Mouse (Mus musculus) heart, postnatal 25 days (tissue): ENCODE data around the gene Abhd16b. TPM values are rescaled to one million over a fixed set of nuclear protein-coding genes. Genes with fewer than 3 reads are reported as not detected.

Experiments
- DNase-seq: peaks from one replicate; pipeline ENCODE4 v3.0.0; 2022; ENCODE audit warnings: low spot score
- intact Hi-C: fragments of 180-260 bp; cut with DNase I; formaldehyde crosslinking; loops from one replicate; pipeline ENCODE4 v1.15.1; 2025
- total RNA-seq, 2 experiments: library from RNA; stranded (reverse); gene quantifications; 2 replicates each; pipeline ENCODE4 v1.2.3; 2021

The Abhd16b gene
- not detected for total RNA-seq

- intact Hi-C loops, result no loop called here
- no peak for DNase-seq
Observed at GRCm38 (mm10) chr2:181493156-181493927, at the start of gene Abhd16b. Abhd16b (plus strand) TSS chr2:181493206.

DNA sequence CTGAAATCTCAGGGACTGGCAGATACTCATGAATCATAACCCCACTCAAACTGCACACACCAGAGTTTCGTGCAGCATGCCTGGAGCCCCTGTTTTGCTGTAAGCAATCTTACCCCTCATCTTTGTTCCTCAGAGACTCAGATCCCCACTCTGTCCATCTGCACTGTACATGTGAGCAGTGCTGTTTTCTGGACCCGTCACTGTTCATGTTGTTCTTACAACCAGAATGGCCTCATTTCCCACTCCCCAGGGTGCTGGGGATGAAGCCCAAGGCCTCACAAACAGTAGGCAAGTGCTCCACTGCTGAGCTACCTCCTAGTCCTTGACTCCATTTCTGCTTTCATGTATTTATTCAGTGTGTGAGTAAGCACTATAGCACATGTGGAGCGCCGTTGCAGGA lies 40.8 kb upstream of the Abhd16b start:
- intact Hi-C loops, result loop anchor here (5.0 kb wide), 1 partner anchor 35 kb away; no protein-coding TSS in a partner anchor

DNA sequence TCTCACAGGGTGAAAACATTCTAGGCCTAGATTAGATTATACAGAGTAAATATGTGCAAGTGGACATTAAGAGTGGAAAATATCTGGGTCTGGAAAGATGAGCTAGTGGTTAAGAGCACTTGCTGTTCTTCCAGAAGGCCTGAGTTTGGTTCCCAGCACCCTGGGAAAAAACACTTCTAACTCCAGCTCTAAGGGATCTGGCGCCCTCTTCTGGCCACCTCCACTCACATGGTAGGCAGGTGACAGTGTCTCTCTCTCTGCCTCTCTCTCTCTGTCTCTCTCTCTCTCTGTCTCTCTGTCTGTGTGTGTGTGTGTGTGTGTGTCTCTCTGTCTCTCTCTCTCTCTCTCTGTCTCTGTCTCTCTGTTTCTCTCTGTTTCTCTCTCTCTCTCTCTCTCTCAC lies 39.7 kb upstream of the Abhd16b start:
- no peak for DNase-seq
- intact Hi-C loops, result loop anchor here (5.0 kb wide), 1 partner anchor 36 kb away; no protein-coding TSS in a partner anchor

More for the DNA sequence above, 40.8 kb upstream of the Abhd16b start:
- no peak for DNase-seq

DNA sequence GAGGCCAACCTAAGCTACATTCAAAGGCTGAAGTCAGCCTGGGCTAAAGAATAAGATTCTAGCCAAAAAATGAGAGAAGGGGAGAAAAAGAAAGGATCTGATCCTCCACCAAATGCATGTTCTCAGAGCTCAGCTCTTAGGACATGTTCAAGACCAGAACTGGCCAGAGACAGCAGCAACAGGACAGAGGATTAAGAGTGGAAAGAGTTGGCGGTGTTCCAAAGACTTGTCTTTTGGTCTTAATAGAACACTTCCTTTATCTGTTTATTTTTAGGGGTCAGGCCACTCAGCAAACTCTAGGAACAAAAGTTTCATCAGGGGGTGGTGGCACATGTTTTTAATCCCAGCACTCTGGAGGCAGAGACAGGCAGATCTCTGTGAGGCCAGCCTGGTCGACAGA lies 37.1 kb upstream of the Abhd16b start:
- no peak for DNase-seq
- intact Hi-C loops, result no loop called here

DNA sequence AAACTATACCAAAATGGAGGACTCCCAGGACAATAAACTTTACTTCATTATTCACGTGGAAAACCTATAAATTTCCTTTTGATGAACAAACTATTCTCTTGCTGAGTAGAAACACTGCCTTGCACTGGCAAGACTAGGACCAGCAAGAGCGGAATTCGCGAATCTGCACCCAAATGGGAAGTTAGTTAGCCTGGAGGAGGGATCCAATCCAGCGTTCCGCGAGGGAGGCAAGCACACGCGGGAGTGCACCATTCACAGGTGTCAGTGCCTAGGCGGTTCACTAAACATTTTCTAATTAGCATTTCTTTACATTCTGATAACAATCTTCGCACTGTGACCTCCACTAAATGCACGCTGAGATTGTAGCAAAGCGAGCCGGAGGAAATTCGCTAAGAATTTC lies 35.2 kb upstream of the Abhd16b start:
- intact Hi-C loops, result loop anchor here (2.0 kb wide), 1 partner anchor 37 kb away; no protein-coding TSS in a partner anchor
- DNase-seq, result no peak

DNA sequence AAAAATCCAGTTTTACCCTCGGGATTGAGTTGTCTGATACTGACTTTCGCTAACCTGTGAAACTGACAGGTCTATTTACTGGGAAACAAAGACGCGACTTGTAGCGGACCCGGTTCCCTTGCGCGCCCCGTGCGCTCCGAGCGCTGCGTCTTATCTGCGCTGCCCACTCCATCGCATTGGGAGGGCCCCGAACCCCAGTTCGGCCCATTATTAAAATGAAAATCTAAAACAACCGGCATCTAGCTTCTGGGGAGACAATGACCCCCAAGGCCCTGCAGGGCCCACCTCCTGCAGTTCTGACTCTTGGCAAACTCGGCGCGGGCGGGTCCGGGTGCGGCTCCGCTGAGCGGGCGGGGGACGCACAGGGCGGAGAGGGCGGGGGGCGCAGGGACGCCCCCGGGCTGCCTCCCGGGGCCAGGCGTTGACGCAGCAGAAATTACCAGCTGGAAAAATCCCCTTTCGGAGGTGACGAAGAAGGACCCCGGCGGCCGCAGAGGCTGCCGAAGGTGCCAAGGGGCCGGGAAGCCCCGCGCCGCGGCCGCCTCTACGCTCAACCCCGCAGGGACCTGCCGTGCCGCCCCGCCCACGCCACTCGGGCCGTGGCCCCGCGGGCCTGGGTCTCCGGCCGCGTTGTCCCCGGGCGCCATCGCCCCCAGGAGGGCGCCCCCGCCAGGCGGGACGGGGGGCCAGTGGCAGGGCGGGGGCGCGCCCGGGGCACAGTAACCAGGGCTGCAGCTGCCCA lies 34.4 kb upstream of the Abhd16b start:
- DNase-seq, result peak; percentile 28
- intact Hi-C loops, result loop anchor here (2.0 kb wide), 1 partner anchor 36 kb away; no protein-coding TSS in a partner anchor

DNA sequence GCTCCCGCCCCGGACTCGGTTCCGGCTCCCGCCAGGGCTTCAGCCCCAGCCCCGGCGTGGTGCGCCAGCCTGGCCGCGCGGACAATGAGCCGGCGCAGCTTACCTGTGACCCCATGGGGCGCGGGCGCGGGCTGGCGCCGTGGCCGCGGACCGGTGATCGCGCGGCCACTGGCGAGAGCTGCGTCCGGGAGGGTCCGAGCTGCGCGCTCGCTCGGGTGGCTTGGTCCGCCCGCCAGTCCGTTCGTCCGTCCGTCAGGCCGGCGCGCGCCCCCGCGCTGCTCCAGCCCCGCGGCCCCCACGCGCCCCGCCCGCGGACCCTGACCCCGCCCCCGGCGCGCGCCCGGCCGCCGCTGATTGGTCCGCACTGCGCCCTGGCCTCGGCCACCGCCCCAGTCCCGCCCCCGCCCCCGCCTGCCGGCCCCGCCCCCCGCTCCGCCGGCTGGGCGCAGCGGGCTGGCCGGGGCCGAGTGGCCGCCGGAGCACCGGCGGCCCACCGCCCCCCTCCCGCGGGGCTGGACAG lies 33.8 kb upstream of the Abhd16b start, which contains the start of gene Zbtb46:
Gene Zbtb46 (minus strand): TSS at position 274 of the 520 bp plus-strand sequence.
- intact Hi-C loops, result loop anchor here (2.0 kb wide), 1 partner anchor 36 kb away; no protein-coding TSS in a partner anchor

DNA sequence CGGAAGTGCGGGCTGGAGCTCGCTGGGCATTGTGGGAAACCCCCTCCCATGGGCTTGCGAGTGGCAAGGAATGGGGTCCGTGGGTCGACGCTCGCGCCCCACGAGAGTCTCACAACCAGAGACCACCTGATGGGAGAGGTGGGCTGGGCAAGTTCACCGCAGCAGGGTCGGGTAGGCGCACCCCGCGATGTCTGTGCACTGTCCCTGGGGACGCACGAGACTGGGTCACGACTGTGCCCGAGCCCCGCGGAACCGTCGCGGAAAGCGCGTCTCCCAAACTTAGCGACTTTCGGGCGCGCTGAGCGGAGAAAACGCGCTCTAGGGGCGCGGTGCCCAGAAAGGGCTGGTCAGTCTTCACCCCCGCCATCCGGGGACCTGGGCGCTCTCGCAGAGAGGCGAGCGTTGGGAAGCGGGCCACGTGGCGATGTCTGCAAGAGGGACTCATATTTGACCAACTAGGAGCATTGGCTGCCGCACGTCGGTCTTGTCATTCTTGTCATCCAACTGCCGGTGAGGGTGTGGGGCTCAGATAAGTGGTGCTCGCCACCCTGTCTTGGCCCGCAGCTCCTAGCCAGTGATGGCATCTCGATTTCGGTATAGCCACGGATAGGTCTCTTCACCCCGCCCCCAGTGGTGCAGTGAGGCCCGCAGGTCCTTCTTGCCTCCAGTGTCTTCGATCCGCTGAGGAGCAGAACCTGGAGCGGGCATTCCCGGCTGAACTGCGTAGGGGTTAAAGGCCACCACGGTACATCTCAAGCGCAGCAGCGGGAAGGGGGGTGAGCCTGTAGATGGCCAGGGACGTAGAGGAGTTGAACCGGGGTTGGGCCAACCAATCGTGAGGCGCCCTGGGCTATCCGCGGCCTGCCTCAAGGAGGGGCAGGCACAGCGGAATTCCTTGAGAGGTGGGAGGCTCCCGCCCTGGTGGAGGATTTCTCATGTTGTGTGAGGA lies 33.1 kb upstream of the Abhd16b start:
- DNase-seq, result peak; percentile 71
- intact Hi-C loops, result loop anchor here (2.0 kb wide), 2 partner anchors 27 to 35 kb away; no protein-coding TSS in a partner anchor

More for the DNA sequence above, 33.8 kb upstream of the Abhd16b start, which contains the start of gene Zbtb46:
- peak; percentile 80 for DNase-seq

GRCm38 (mm10) chr2:181461536-181462100 lies 31.4 kb upstream of the Abhd16b start:
- no peak for DNase-seq
- intact Hi-C loops, result loop anchor here (2.0 kb wide), 1 partner anchor 25 kb away; no protein-coding TSS in a partner anchor

DNA sequence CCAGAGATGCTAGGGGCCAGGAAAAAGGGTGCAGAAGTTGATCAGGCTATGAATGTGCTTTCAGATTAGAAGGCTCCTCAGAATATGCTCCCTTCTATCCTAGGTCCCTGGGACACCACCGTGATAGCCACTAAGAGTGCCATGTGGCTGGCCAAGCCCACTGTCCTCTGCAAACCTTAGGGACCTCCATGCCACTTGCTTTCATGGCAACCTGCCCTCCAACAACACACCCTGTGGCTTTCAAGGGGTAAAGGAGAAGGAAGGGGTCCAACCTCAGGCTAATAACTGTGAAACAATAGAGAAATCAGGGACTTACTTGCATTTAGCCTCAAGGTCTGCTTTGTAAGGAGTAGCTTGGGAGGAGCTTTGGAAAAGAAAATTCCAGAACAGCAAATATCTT lies 30.4 kb upstream of the Abhd16b start:
- intact Hi-C loops, result no loop called here
- no peak for DNase-seq

GRCm38 (mm10) chr2:181463008-181463738 lies 29.8 kb upstream of the Abhd16b start:
- peak; percentile 38 for DNase-seq
- intact Hi-C loops, result no loop called here

- no peak for DNase-seq
- intact Hi-C loops, result no loop called here
Observed at GRCm38 (mm10) chr2:181465423-181465822, 27.6 kb upstream of the Abhd16b start.

- intact Hi-C loops, result no loop called here
- DNase-seq, result no peak
Observed at GRCm38 (mm10) chr2:181470285-181470684, 22.7 kb upstream of the Abhd16b start.

- intact Hi-C loops, result no loop called here
- peak; percentile 64 for DNase-seq
Observed at GRCm38 (mm10) chr2:181471246-181471645, 21.8 kb upstream of the Abhd16b start.

DNA sequence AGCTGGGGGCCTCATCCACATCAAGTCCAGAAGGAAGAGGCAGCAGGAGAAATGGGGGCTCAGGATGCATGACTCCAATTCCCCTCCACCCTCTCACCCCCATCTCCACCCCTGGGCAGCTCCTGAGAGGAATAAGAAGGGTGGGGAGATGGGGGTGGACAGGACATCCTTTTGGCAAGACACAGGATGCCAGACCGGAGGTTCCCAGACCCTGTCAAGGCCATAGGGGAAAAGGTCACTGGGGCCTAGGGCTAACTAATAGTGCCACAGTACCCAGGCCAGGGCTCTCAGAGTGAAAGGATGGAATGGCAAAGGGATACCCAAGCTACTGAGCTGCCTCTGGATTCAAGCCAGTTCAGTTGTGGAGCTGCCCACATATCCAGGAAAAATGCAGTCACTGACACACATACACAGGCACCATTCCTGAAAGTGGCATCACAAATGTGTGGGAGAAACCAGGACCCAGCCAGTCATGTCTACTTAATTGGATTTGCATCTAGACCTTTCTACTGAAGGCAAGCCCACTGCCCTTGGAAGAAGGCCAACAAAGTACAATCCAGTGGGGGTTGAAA lies 20.7 kb upstream of the Abhd16b start:
- intact Hi-C loops, result no loop called here
- no peak for DNase-seq

- no peak for DNase-seq
- intact Hi-C loops, result loop anchor here (10.0 kb wide), 1 partner anchor 192 kb away; the partner anchor contains the start of gene Sox18
Observed at GRCm38 (mm10) chr2:181483120-181483519, 9.9 kb upstream of the Abhd16b start.

- peak; percentile 56 for DNase-seq
- intact Hi-C loops, result loop anchor here (10.0 kb wide), 1 partner anchor 191 kb away; the partner anchor contains the start of gene Sox18
Observed at GRCm38 (mm10) chr2:181483562-181484318, 9.3 kb upstream of the Abhd16b start.
